Mouse (Mus musculus): ENCODE results near the gene Myocd. TPM values are rescaled to one million over a fixed set of nuclear protein-coding genes. Genes with fewer than 3 reads are reported as not detected.

The Myocd gene
- not detected in 2 replicates for polyA plus RNA-seq (2012)

DNA sequence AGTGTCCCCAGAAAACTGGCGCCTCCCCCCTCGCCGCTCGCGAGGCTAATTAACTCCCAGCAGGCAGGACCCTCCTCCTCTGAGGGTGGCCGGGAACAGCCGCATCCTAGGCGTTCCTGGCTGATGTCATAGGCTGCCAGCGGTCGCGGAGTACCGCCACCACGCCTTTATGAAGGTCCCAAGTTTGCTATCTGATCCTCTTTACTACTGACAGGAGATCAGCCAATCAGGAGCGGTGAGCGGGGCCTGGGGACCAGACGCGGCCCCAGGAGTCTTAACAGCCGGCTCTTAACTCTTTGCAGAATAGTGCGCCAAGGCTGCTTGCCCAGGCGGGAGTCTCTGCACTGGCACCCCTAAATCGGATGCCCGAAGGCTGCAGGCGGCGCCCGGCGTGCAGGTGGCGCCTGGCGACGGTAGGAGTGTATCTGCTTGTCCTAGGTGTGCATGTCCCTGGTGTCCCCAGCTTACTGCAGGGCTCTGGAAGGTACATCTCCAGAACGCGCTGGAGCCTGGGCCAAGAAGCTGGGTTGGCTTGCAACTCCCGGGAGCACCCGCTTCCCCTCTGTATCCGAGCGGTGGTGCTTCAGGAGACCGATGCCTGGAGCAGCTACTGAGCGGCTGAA, at the start of gene Myocd:
Myocd (minus strand) TSS at position 139 of the 623 bp plus-strand sequence.

DNA sequence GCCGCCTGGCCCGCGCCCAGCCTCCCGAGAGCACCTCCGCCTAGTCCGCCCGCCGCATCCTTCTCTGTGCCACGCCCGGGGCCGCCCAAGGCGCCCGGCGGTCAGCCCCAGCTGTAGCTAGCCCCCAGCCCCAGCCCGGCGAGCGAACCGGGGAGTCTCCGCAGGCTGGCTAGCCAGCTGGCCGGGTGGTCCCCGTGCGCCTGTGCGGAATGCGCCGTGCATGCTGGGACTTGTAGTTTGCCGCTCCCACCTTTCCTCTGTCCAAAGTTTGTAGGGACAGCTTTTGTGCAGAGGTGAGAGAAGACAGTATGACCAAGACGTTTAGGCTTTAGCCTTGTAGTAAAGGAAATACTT, 107.0 kb downstream of the Myocd start, which contains the start of gene Arhgap44:
Arhgap44 (minus strand) TSS at position 195 of the 354 bp plus-strand sequence.

DNA sequence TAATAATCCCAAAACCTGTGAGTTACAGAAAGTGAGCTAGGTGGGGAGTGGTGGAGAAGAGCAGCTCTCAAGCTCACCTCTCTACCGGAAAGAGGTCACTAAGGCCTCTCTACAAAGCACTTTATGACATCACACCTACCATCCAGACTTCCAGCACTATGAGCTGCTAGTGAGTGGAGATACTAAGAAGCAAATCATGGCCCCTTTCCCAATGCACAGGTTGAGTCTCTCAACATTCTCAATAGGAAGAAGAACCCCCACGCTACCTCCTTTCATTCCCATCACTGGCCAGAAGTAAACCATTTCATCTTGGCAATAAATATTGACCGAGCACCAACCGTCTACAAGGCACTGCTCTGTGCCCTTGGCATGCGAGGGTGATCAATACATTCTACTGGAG, 110.0 kb downstream of the Myocd start, which contains the start of gene 1700086D15Rik:
1700086D15Rik (minus strand) TSS at position 101 of the 400 bp plus-strand sequence.

Other genes with a start within 250 kb of the Myocd start
- gene 1700086D15Rik, start 110.1 kb downstream of the Myocd start, polyA plus RNA-seq (2012), result not detected in 2 replicates
- not detected in 2 replicates for gene Arhgap44, start 107.0 kb downstream of the Myocd start, polyA plus RNA-seq (2012)

All from megakaryocyte-erythroid progenitor cell, adult 5 weeks (primary cell).